ENCODE assay signal across 24 mouse cellular contexts in the genomic region with DNA sequence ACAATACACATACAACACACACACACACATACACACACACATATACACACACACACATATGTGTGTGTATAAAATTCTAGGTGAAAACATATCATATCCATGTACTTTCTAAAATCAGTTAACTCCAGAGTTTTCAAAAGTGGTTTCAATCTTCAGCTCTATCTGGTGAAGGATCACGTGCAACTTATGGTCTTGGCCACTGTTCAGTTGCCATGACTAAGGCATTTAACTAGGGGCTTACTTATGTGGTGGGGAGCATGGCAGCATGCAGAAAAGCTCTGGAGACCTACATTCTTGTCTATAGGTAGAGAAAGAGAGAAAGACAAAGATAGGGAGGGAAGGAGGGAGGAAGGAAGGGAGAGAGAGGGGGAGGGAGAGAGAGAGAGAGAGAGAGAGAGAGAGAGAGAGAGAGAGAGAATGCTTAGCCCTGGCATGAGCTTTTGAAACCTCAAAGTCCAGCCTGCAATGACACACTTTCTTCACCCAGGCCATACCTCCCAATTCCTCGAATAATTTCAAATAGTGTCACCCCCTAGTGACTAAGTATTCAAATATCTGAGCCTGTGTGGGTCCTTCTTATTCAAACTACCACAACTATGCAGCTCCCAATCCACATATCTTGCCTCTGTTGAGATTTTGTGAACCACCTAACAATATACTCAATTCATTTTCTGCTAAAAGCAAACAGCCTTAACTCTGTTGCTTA.
A peak's percentile ranks its signal among the peaks of the same experiment; 100 is the strongest.
DNase-seq lines count a peak whose midpoint lies in the region; ATAC-seq lines count a peak whose summit lies in the region.
"Had no signal": no experiment of that assay in that cellular context is flagged by ENCODE, and none has a peak within 500 bp of the region (broad histone marks: within the 10 kb centered on the region; RNA-seq: fewer than 3 reads in every experiment).

No protein-coding gene starts in this region.

- H3K27me3 ChIP-seq in heart, embryonic 10.5 days (ENCODE audit: insufficient read depth, poor library complexity, severe bottlenecking), result no peaks in the 10 kb centered on the region
- H3K27me3 ChIP-seq: hindbrain, embryonic 13.5 days; intestine, embryonic 15.5 days had no signal

- peak; percentile 14 to 53; a peak in 1 of 4 replicates for ATAC-seq in hematopoietic stem cell, adult 5-6 weeks (replicated peaks in 1 of 2; ENCODE audit: insufficient read depth in 1 of 2, low FRiP score in 2 of 2, low TSS enrichment in 1 of 2, low read depth in 1 of 2, poor library complexity in 2 of 2, severe bottlenecking in 2 of 2)
- ATAC-seq: activated CD4-positive, CD25-positive, alpha-beta regulatory T cell, adult 4 months; forebrain, embryonic 14.5 days; forebrain, postnatal 0 days; hindbrain, embryonic 16.5 days; intestine, embryonic 15.5 days had no signal

- no peaks in the 10 kb centered on the region for H3K4me1 ChIP-seq in heart, embryonic 10.5 days
- H3K4me1 ChIP-seq: hindbrain, embryonic 10.5 days; hindbrain, embryonic 13.5 days; intestine, embryonic 15.5 days had no signal

- WGBS in heart, embryonic 10.5 days, result 79% methylated on average over 2 of the region's 2 CpGs

- DNase-seq in heart, adult 11 months, result peak; percentile 34
- DNase-seq in heart, embryonic 10.5 days (ENCODE audit: low spot score), result no peak
- DNase-seq in Muller cell, postnatal 12 days (ENCODE audit: inconsistent ontology term), result peak; percentile 87
- no peak for DNase-seq in left cerebral cortex, postnatal 4 days
- no peak for DNase-seq in heart, adult 8-10 months (ENCODE audit: low spot score)
- DNase-seq: adrenal gland, adult 8-10 months; adrenal gland, postnatal 25 days; cerebellum, adult 11-12 months; cerebellum, adult 8-10 months; cerebellum, postnatal 10 days; cerebellum, postnatal 36 days; embryo, embryonic 11 days; forebrain, postnatal 0 days; gastrocnemius, adult 2 months; gastrocnemius, postnatal 14 days; heart, adult 18-20 months; kidney, adult 11 months had no signal

- no peaks in the 10 kb centered on the region for H3K9me3 ChIP-seq in heart, embryonic 10.5 days
- H3K9me3 ChIP-seq: hindbrain, embryonic 10.5 days; hindbrain, embryonic 13.5 days; intestine, embryonic 15.5 days had no signal

- H3K36me3 ChIP-seq in heart, embryonic 10.5 days, result no peaks in the 10 kb centered on the region
- H3K36me3 ChIP-seq: hindbrain, embryonic 10.5 days; hindbrain, embryonic 13.5 days; intestine, embryonic 15.5 days had no signal

- H3K4me3 ChIP-seq in heart, embryonic 10.5 days, result no peak overlapping the region
- H3K4me3 ChIP-seq: gastrocnemius, adult 2 months; hindbrain, embryonic 10.5 days; hindbrain, embryonic 13.5 days; intestine, embryonic 15.5 days had no signal

- intact Hi-C loops in left cerebral cortex, postnatal 4 days (cut with DNase I), result no loop called here

- no peak overlapping the region for H3K27ac ChIP-seq in heart, embryonic 10.5 days
- H3K27ac ChIP-seq: gastrocnemius, adult 2 months; hindbrain, embryonic 10.5 days; hindbrain, embryonic 13.5 days; intestine, embryonic 15.5 days had no signal

Comparison
In these comparisons a context has a peak if more than half of its experiments do, and no peak if none do; other contexts are left out.
1. DNase-seq: peak in heart, adult 11 months (single experiment) and Muller cell, postnatal 12 days (single experiment); none in heart, embryonic 10.5 days (single experiment), left cerebral cortex, postnatal 4 days (single experiment) and heart, adult 8-10 months (single experiment).